Mouse (Mus musculus) frontal cortex, postnatal 14 days (tissue): ENCODE data around the gene Nme3.
A peak's percentile ranks its signal among the peaks of the same experiment; 100 is the strongest.
"Not testable (repeated sequence)": the region's sequence is repeated elsewhere in the genome, so short reads cannot be mapped to it uniquely, and the experiment has no call there.

Experiments used
- DNase-seq, 2 experiments: peaks; one replicate each; pipeline ENCODE4 v3.0.0; 2022; ENCODE audit warnings: low spot score in 2 of 2

The Nme3 gene

DNA sequence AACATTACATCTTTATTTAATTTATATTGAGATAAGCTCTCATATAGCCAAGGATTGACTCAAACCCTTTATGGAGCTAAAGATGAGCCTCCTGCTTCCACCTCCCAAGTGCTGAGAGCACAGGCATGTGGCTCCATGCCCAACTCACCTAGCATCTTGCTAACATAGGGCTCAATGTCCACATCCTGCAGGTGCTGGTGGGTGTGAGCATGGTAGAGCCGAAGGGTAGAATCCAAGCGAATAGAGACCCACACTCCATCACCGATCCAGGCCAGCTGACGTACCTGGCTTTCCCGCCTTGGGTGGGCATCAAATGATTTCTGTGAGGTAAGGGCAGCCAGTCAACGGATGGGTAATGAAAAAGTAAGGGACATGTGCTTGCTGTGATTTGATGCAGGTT lies 3.7 kb downstream of the Nme3 start:
- no peak for DNase-seq

DNA sequence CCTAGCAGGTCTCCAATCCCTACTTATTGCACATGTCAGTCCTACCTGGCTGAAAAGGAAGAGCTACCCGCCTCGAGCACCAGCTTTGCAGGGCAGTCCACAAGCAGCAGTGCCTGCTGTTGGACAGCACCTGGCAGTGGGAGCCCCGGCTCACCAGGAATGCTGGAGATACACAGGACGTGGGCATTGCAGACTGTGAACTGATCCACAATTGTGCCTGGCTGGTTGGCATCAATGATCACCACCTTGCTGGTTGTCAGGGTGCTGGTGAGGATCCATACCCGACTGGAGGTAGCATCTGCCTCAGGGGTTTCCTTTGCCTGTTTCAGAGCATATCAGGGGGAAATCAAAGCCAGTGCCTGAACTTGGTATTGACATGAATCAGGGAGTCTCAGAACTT lies 5.8 kb downstream of the Nme3 start:
- no peak for DNase-seq

DNA sequence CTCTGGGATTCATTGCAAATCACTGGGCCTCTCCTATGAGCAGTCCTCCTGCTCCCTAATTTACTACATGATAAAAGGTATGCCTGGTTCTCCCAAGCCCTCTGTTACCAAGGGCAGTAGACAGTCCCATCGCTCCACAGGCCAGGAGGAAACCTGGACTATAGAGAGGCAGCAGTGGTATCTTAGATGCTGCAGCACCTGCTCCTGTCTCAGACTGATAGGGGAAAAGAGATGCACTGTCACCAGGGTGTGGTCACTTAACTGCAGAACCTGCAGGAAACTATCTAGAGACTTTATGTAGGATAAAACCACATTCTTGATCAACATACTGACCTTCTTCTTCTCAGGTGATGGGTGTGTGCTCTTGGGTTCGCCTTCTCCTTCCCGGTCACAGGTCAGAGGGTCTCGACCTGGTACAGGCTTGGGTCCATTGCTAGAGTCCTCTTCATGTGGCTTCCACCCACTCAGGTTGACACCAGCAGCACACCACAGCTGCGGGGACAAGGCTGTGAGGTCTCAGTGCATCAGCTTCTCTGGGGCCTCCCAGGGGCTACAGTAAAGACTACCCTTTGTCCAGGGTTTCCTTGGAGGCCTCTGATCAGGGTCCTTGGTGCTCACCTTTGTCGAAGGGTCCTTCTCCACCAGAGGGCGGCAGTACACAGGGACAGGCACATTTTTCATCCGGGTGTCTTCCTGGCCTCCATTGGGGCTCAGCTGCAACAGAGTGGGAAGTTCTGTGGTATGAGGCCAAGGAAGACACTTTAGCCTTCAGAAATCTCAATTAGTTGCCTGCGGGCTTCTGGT lies 6.6 kb downstream of the Nme3 start:
- DNase-seq = no peak

DNA sequence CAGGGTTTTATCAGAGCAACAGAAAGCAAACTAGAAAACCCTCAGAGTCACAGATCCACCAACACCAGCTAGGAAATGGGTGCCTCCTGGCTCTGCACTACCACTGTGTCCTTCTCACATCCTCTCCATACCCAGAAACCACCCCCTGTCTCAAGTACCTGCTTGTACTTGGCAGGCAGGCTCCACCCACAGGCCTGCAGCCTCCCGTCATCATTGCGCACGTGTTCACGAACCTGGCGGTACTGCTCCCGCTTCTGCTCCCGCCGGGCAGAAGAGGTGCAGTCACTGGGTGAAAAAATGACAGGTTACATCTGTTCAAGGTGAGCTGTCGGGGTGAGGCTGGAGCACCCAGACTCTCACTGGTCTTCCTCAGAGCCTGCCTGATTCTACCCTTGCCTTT lies 7.5 kb downstream of the Nme3 start:
- DNase-seq = no peak

DNA sequence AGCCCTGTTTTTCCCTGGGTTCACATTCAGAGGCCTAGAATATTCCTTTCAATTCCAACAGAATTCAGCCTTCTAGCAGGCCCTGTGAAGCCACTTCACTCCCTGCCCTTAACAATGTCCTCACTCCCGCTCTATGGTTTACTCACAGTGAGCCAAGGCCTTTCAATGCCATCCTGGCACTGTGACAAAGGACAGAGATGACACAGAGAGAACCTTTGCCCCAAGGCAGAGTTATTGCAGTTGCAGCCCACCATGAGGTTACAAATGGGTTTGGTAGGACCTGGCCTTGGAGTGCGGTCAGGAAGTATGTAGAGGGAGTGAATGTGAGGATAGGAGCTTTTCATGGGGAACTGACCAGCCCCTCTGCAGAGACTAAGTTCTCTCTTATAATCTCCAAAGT lies 11.3 kb downstream of the Nme3 start:
- no peak for DNase-seq

DNA sequence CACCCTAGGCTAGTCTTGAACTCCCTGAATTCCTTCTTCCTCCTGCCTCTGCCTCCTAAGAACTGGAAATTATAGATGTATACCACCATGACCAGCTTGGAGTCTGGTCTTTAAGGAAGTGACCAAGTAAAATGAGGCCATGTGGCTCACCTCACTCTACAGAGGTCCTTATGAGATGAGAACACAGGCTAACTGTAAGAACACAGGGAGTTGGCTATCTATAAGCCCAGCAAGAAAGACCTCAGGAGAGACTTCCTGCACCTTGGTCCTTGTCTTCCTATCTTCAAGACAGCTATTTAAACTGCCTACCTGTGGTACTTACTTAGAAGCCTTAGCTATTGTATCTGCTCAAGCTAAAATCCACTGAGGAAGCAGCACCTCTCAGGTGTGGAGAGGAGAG lies 17.7 kb downstream of the Nme3 start:
- no peak for DNase-seq

DNA sequence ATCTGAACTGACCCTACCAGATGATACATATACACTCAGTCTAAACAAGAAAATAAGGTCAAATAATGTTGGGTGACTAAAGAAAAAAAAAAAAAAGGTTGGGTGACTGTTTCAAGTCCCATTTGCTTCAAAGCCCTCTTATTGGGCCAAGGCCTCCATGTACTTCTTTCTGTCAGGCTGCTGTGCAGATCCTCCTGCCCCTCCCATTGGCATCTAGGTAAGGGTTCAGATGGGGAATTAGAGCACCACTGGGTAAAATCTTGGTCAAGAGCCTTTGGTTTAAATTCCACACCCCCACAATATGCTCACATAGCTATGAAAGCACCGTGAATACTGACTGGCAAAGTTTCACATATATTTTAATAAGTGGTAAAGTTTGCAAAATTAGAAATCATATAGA lies 26.9 kb downstream of the Nme3 start:
- DNase-seq = no peak

DNA sequence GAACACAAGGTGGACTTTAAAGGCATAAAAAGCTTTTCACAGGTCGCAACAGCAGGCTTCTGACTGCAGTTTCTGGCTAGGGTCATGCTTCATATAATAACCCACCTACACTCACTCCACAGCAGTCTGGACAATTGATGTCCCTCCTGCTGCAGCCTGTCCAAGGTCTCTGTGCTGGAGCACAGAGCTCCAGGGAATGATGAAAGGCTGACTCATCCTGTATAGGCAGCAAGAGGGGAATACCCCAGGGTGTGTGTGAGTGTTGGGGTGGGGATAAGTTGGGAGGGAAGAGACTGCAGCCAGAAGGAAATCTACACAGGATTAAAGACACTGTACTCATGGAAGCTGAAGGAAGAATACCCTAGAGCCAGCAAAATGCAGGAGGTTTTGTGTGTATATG lies 33.2 kb downstream of the Nme3 start:
- DNase-seq = no peak

DNA sequence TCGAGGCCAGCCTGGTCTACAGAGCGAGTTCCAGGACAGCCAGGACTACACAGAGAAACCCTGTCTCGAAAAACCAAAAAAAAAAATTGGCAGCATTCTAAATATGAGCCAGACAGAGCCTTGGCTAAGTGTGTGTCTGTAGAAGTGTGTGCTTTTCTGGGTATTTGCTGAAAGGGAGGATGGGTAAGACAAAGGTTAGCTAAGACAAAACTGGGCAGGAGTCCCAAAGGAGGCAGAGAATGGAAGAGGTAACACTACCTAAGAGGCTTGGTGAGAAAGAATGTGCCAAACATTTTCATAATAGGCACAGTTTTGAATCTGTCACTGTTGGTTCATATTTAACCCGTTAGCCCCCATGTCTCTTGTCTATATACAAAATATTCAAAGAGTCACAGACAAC lies 36.1 kb downstream of the Nme3 start:
- no peak for DNase-seq

DNA sequence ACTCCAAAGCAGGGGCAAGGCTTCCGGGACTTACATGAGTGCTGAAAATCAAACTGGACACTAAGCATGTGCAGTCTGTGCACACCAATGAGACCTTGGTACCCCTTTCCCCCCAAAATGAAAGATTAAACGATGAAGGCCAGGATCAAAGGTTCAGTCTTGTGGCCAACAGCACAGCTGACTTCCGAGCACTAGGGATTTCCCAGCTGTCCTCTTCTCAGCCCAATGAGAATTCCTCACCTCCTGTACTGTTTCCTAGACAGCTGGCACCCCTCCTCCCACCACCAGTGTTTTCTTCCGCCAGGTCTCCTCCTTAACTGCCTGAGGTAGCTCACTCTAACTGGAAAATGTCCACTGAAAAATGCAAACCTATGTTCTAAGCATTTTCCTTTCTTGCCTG lies 36.9 kb downstream of the Nme3 start:
- DNase-seq = no peak

DNA sequence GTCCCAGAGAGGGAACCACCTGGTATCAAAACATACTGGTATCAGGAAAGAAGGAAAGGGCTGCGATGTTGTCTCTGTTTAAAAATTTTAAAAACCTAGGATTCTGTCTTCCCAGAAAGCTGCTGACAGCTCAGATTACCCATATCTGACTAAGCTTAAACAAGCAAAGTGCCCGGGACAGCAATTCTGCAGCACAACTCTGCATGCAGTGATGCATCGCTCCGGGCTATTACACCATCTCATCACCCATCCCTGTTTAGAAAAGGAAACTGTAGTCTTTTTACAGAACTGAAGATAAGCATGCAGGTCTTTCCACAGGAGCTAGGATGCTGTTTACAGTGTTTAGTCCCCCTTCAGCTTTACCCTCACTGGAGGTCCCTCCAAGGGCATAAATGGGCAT lies 38.6 kb downstream of the Nme3 start:
- no peak for DNase-seq

DNA sequence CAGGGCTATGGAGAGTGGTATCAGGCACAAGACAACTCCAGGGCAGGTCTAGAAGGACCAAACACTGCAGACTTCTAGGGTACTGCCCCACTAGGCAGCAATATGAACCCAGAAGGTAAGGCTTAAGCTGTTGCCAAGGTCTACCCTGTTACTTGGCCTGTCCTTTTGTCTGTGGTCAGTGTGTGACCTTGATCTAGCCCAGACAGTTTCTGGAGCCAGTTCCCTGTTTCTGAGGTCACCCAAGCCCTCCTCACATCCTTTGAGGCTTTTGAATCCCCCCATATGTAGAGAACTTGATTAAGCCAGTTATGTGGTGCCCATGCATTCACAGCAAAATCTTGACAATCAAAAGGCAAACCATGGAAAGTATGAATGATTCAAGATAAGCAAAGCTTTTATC lies 39.4 kb downstream of the Nme3 start:
- no peak for DNase-seq

DNA sequence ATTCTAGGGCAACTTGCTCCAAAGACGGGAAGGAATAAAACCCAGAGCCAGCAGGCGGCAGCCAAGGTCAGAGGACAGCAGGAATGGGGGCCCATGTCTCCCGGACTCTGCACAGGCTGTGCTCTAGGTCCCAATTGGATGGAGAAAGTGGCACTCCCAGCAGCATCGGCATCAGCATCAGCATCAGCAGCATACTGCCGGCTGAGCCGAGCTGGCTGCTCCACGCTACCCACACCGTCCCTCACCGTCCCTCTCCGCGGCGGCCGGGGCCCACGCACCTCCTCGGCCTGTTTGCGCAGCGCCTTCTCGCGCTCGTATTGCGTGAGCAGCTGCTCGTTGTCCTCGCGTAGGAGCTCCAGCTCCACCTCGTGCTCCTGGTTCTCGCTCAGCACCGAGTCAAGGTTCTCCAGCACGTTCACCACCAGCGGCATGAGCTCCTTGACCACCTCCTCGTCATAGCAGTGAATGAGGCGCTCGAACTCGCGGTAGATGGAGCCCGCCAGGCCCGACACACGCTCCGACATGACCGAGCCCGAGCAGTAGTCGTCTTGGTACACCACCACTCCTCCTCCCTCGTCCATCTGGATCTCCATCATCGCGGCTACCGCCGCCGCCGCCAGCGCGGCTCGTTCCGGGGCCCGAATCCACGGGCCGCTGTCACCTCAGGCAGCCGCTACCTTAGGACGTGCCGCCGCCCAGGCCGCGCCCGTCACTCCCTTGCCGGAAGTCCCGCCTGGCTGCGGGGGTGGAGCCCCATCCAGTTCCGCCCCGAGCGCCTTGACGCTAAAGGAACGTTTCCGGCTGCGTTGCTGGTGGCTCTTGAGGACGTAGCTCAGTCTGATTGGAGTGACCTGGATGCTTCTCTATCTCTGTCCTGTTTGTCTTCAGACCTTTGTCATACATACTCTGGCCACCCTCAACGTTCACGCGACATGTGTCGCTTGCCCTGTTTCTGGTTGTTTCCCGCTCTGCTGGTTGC lies 40.2 kb downstream of the Nme3 start, which contains the start of gene Mapk8ip3:
Gene Mapk8ip3 (minus strand): TSS at position 719 of the 979 bp plus-strand sequence.
- peak; percentile 91 to 94 for DNase-seq

DNA sequence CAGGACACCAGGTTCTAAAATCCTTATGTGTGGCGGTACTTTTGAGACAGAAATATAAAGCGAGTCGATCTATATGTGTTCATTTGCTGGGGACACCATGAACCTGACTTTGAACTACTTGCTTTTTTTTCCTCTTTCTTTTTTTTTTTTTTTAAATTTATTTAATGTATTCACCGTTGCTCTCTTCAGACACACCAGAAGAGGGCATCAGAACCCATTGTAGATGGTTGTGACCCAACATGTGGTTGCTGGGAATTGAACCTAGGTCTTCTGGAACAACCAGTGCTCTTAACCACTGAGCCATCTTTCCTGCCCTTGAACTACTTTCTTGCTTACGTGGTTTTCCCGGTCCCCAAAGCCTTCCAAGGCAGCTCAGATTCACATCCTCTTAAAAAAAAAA lies 41.0 kb downstream of the Nme3 start:
- DNase-seq = no peak

DNA sequence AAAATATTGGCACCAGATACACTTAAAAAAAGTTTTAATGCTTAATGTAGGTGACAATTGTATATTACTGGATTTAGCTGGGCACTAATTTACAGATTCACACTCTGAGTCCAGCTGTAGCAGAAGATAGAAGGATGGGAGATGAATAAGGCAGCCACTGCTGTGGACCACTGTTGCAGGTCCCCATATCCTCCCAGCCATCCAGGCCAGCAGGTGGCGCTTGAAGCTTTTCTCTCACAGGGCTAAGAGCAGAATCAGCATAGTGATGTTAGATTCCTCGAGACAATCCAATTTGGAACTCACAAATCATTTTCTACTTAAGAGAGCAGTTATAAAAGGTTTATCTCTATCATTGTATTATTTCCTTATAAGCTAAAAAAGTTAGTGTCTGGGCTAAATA lies 46.2 kb downstream of the Nme3 start:
- DNase-seq = peak; percentile 13 to 28

DNA sequence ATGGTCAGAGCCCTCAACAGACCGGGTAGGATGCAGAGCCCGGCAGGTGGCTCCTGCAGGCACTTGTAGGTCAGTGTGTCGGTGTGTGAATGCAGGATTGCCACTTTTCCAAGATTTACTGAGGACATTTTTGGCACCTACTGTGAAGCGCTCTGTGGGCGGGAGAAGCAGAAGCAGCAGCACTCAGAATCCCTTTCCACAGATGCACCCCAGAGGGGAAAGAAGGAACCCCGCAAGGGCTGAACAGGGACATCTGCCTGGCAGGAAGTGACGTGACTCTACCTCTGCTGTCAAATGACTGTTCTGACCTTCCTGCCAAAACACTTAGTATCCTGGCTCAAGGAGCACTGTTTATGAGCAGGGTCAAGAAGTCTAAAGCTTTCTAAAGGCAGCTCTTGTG lies 46.7 kb downstream of the Nme3 start:
- peak; percentile 30 to 38 for DNase-seq

DNA sequence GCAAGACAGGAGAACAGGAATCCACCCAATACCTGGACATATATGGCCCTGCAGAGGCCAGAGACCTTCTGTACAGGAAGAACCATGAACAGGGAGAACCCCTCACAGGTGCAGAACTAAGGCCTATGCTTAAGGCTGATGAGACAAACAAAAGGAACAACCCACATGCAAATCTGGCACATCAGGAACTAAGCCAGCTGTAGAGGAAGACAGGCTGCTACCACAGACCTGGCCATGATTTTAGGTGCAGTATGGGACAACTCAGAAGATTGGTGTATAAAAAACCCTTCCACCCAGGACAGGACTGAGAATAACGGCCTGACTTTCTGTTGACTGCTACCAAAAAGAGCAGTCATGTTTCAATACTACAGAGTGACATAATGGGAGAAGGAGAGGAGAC lies 47.3 kb downstream of the Nme3 start:
- DNase-seq = not testable (repeated sequence)
